Comparison of ENCODE assay signal across 8 mouse cellular contexts in the genomic region with DNA sequence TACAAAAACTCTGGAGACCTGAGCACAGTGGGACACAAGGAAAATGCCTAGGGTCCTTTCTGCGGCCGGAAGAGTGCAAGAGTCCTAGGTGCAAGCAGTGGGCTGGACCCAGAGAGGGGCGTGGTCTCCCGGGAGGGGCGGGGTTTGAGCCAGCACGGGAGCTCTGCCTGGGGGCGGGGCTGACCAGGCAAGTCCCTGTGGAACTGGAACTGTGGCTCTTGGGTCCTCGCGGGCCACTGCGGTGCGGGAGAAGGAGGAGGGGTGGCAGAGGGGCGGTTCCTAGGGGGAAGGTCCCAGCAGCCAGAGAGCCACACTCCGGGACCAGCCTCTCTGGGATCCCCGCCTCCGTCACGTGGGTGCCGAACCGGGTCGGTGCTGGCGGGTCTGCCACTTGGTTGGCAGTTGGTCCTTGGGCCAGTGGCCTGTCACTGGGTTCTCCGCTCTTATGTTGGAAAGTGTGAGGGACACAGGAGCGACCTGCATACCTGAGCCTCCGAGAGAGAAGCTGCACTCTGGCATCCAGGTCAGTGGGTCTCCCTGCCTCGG. TPM values are rescaled to one million over a fixed set of nuclear protein-coding genes. Genes with fewer than 3 reads are reported as not detected.
DNase-seq lines count a peak whose midpoint lies in the region; ATAC-seq and TF ChIP-seq lines count a peak whose summit lies in the region.

A gene (plus strand): TSS at position 351 of the 546 bp plus-strand sequence.

- peak within 1 kb of the TSS; percentile 75 for H3K4me3 ChIP-seq in embryonic fibroblast, embryonic 13.5 days (ENCODE audit: insufficient read depth, low read length)
- peak within 1 kb of the TSS; percentile 48 for H3K4me3 ChIP-seq in limb, embryonic 11.5 days (ENCODE audit: low read depth, low read length)
- peak within 1 kb of the TSS; percentile 49 for H3K4me3 ChIP-seq in midbrain, embryonic 12.5 days

- H3K27ac ChIP-seq in embryonic fibroblast, embryonic 13.5 days (ENCODE audit: insufficient read depth, low read length) = no peak within 1 kb of the TSS
- H3K27ac ChIP-seq in limb, embryonic 11.5 days (replicated peaks; ENCODE audit: low read depth, low read length) = 0 out of 2 replicates have a peak within 1 kb of the TSS, but pooled peaks have one; percentile 8
- H3K27ac ChIP-seq in midbrain, embryonic 12.5 days (replicated peaks) = no peak within 1 kb of the TSS

- 0 out of 2 replicates have a peak, but pooled peaks cover 2% of the 10 kb centered on the region for H3K36me3 ChIP-seq in limb, embryonic 11.5 days (ENCODE audit: control insufficient read depth, insufficient read depth, low read length)
- no peaks in the 10 kb centered on the region for H3K36me3 ChIP-seq in midbrain, embryonic 12.5 days

- TF ChIP-seq CTCF in embryonic fibroblast, embryonic 13.5 days (IDR thresholded peaks at IDR 0.05; ENCODE audit: borderline replicate concordance, insufficient read depth, low read length) = no peak

- peak; percentile 92 for DNase-seq in brain, adult 2 months (ENCODE audit: low read depth, low spot score)
- DNase-seq in heart, adult 8-10 months (ENCODE audit: low spot score) = peak; percentile 90
- peak; percentile 98 for DNase-seq in kidney, adult 8-10 months
- peak; percentile 94 for DNase-seq in limb, embryonic 11.5 days (ENCODE audit: low spot score)
- peak; percentile 85 for DNase-seq in skeletal muscle tissue, adult 2 months (ENCODE audit: low read depth, low spot score)
- DNase-seq in yolk sac, embryonic 10.5 days (ENCODE audit: low spot score) = peak; percentile 97

- no peaks in the 10 kb centered on the region for H3K9me3 ChIP-seq in limb, embryonic 11.5 days (ENCODE audit: control insufficient read depth, low read length)
- H3K9me3 ChIP-seq in midbrain, embryonic 12.5 days = no peaks in the 10 kb centered on the region

- peak within 1 kb of the TSS; percentile 84 for H3K4me2 ChIP-seq in limb, embryonic 11.5 days (ENCODE audit: low read depth, severe bottlenecking)
- H3K4me2 ChIP-seq in midbrain, embryonic 12.5 days (replicated peaks) = peak within 1 kb of the TSS; percentile 78

- peak; percentile 95 for ATAC-seq in limb, embryonic 11.5 days (ENCODE audit: insufficient number of reproducible peaks, low FRiP score, low TSS enrichment, low read depth)
- peak; percentile 96 for ATAC-seq in midbrain, embryonic 12.5 days (ENCODE audit: low FRiP score, low read depth)

- H3K4me1 ChIP-seq in embryonic fibroblast, embryonic 13.5 days (ENCODE audit: control insufficient read depth, insufficient read depth, low read length) = no peaks in the 10 kb centered on the region
- H3K4me1 ChIP-seq in limb, embryonic 11.5 days (ENCODE audit: control insufficient read depth, insufficient read depth, low read length) = peaks cover 9% of the 10 kb centered on the region
- 0 out of 2 replicates have a peak, but pooled peaks cover 2% of the 10 kb centered on the region for H3K4me1 ChIP-seq in midbrain, embryonic 12.5 days

- peak within 1 kb of the TSS; percentile 47 for H3K9ac ChIP-seq in limb, embryonic 11.5 days (ENCODE audit: low read length)
- H3K9ac ChIP-seq in midbrain, embryonic 12.5 days (replicated peaks) = peak within 1 kb of the TSS; percentile 50

- H3K27me3 ChIP-seq in limb, embryonic 11.5 days (ENCODE audit: control insufficient read depth, insufficient read depth, low read length) = no peaks in the 10 kb centered on the region
- H3K27me3 ChIP-seq in midbrain, embryonic 12.5 days = peaks cover 11% of the 10 kb centered on the region

- under 1% methylated on average over 23 of the region's 24 CpGs for WGBS in limb, embryonic 11.5 days
- under 1% methylated on average over 23 of the region's 24 CpGs for WGBS in midbrain, embryonic 12.5 days

- no peak for TF ChIP-seq POLR2A in embryonic fibroblast, embryonic 13.5 days (IDR thresholded peaks at IDR 0.05; ENCODE audit: low read depth, low read length)

RNA-seq across cellular contexts. Expression of the gene that starts here (rescaled TPM):
- 1.1 and 2.0 TPM in 2 replicates for polyA plus RNA-seq in embryonic fibroblast, embryonic 13.5 days (2011; ENCODE audit: insufficient read length, low read depth, missing spikeins)
- 10 to 100 TPM; 16.9 to 26.4 (median 20.6) TPM for total RNA-seq in heart, adult 8-10 months (2022)
- 18.3 and 18.8 TPM in 2 replicates for polyA plus RNA-seq in limb, embryonic 11.5 days (2014; fragmentation: Nextera tagmentation; extraction: Ambion mirVana)
- polyA plus RNA-seq in midbrain, embryonic 12.5 days (2016; fragmentation: Nextera tagmentation; extraction: Ambion mirVana) = 2.3 and 3.2 TPM in 2 replicates
